Mouse (Mus musculus): ENCODE results near the gene Il1r2. TPM values are rescaled to one million over a fixed set of nuclear protein-coding genes. Genes with fewer than 3 reads are reported as not detected.

The Il1r2 gene
- total RNA-seq, 2 experiments from 2014 or later: 0.34 to 0.79 TPM

- no peak for DNase-seq (ENCODE audit: low spot score in 2 of 2)
Observed at GRCm38 (mm10) chr1:40128481-40128880, 54.6 kb downstream of the Il1r2 start.

DNA sequence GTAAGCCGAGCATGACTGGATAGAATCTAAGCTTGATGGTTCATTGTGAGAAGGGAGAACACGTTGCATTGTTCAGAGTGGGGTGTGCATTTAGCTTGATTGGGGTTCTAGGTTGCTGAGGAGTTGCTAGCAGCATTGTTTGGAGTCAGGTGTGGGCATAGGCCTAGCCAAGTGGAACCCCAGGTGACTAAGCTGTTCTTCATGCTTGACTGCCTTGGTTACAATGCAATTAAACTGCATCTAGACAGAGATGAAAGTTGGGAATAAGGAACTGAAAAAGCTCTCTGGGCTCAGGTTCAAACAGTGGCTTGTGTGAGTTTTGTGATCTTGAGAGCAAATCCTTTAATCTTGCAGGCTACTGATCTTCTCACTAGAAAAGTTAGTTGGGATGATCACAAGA lies 55.4 kb downstream of the Il1r2 start:
- no peak for DNase-seq (ENCODE audit: low spot score in 2 of 2)

DNA sequence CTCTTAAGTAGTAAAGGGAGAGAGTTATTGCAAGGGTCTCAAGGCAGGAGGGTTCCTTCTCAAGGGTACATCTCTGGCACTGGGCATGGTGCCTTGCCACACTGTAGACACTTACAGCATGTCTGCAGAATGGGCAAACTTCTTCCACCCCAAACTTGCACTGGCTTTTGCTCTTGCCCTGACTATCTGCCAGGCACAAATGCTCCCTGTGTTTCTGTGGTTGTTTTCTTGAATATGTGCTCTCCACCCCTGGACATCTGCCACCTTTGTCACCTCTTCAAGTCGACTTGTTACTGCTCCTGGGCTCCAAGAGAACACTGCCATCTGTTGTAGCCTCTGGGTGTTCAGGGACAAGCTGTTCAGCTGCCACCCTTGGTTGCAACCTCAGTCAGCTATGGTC lies 57.8 kb downstream of the Il1r2 start:
- DNase-seq (ENCODE audit: low spot score in 2 of 2): no peak

GRCm38 (mm10) chr1:40132721-40133120 lies 58.8 kb downstream of the Il1r2 start:
- no peak for DNase-seq (ENCODE audit: low spot score in 2 of 2)

- no peak for DNase-seq (ENCODE audit: low spot score in 2 of 2)
Observed at GRCm38 (mm10) chr1:40133567-40133966, 59.7 kb downstream of the Il1r2 start.

DNA sequence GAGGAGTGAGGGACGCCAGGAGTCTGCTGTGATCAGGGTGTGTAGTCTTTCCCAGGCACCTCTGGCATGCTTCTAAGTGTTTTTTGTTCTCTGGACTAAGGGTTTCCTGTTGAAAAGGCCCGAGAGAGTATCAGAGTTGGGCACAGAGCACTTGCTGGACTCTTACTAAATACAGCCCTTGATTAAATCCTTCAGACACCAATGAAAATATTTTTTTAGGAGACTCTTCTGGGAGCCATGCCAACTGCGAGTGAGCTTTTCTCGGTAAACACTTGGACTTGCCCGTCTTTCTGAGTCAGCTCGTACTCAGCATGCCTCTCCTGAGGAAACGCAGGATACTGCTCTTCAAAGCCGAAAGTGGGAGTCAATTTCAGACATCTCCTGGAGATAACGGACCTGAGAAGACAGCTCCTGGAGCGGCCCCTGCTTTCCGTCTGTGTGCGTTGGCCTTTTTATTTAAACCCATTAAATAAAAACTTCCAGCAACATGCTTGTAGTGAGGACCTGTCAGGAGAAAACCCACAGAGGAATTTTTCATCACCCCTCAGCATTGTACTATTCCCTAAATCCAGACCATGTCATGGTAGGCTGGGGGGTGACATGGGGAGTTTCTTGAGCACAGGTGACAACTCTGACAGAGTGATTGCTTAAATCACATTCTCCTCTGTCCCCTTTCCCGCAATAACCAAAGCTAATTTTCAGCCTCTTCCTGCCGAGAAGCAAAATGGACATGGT lies 66.1 kb downstream of the Il1r2 start:
- peak in 1 of 2 experiments; percentile 18 for DNase-seq (ENCODE audit: low spot score in 2 of 2)

DNA sequence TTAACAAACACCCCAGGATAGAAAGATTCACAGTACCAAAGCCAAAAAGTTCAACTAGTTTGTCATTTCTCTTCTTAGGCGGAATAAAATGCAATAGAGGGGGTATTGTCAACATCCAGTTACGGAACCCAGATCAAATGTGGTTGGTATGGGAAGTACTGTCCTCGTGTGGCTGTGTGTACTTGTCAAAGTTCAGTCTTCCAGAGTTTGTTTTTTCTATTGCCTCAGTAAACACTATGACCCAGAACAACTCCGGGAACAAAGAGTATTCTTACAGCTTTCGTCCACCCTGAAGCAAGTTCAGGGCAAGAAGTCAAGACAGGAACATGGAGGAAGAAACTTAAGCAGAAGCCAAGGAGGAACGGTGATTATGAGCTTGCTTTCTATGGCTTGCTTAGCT lies 82.2 kb downstream of the Il1r2 start:
- no peak for DNase-seq (ENCODE audit: low spot score in 2 of 2)

- no peak for DNase-seq (ENCODE audit: low spot score in 2 of 2)
Observed at GRCm38 (mm10) chr1:40163329-40163917, 89.5 kb downstream of the Il1r2 start.

GRCm38 (mm10) chr1:40164331-40164730 lies 90.5 kb downstream of the Il1r2 start:
- DNase-seq (ENCODE audit: low spot score in 2 of 2): no peak

DNA sequence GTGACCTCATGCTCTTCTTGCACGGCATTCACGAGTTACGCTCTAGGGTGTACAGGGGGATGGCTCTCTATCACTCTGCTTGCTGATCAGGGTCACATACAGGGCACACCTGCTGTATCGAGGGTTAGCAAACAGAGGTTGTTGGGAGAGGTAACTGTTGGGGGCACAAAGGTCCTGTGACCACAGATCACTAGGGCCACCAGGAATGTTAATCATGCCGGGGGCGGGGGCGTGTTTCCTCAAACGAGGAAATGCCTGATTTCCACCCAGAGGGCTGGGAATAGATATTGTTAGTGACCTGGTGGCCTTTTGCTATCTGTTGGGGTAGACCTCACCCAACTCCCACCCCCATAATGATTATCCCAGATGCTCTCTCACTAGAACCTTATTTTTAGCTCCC lies 93.7 kb downstream of the Il1r2 start:
- no peak for DNase-seq (ENCODE audit: low spot score in 2 of 2)

DNA sequence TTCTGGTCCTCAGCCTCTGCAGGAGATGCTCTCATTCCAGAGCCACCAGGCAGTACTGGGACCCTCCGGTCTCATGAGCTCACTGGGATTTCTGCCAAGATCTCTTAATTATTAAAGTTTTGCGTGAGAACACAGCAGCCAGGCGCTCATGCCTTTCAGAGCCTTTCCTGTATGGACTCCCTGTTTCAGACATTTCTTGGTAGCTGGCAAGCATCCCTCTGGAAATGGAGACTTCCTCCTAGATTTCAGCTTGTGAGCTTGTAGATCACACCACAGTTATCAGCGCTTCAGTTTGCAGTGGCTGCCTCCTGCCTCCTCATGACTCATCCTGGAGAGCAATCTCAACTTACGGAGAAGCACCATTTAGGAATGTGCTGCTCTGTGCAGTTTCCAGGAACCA lies 98.0 kb downstream of the Il1r2 start:
- no peak for DNase-seq (ENCODE audit: low spot score in 2 of 2)

GRCm38 (mm10) chr1:40174146-40174545 lies 100.3 kb downstream of the Il1r2 start:
- DNase-seq (ENCODE audit: low spot score in 2 of 2): no peak

Other genes with a start within 250 kb of the Il1r2 start
- gene Map4k4, start 173.2 kb upstream of the Il1r2 start, total RNA-seq (2021): 100 to 1,000 TPM; 200 to 208 TPM
- gene Il1r1, start 151.0 kb downstream of the Il1r2 start, total RNA-seq (2021): 1 to 10 TPM; 8.2 to 8.8 TPM

Measured in adrenal gland, postnatal 4 days (tissue).